Comparison of ENCODE assay signal across 23 mouse cellular contexts in the genomic region with DNA sequence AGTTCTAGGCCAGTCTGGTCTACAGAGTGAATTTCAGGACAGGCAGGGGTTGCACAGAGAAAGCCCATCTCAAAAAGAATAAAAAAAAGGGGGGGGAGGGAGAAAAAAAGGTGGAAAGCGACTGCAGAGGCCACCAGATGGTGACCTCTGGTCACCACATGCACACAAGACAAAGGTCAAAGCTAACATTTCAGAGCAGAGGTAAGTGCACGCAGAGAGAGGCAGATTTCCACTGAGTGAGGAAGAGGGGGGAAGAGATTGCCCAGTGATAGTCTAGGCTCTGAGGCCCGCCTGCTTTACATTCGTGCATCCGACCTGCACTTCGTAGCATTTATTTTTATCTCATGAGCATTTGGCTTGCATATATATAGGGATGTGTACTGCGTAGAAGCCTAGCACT. TPM values are rescaled to one million over a fixed set of nuclear protein-coding genes. Genes with fewer than 3 reads are reported as not detected.
DNase-seq lines count a peak whose midpoint lies in the region; ATAC-seq and TF ChIP-seq lines count a peak whose summit lies in the region.
"Had no signal": no experiment of that assay in that cellular context is flagged by ENCODE, and none has a peak within 500 bp of the region (broad histone marks: within the 10 kb centered on the region; RNA-seq: fewer than 3 reads in every experiment).

No protein-coding gene starts in this region.

- no peak for TF ChIP-seq EP300 in liver, postnatal 0 days (IDR thresholded peaks at IDR 0.05; ENCODE audit: low read depth)

- no peaks in the 10 kb centered on the region for H3K9me3 ChIP-seq in heart, embryonic 13.5 days
- H3K9me3 ChIP-seq in limb, embryonic 10.5 days (replicated peaks), result no peaks in the 10 kb centered on the region
- H3K9me3 ChIP-seq in liver, embryonic 13.5 days (replicated peaks), result no peaks in the 10 kb centered on the region
- H3K9me3 ChIP-seq in liver, postnatal 0 days (ENCODE audit: low read length), result no peaks in the 10 kb centered on the region
- no peaks in the 10 kb centered on the region for H3K9me3 ChIP-seq in midbrain, embryonic 13.5 days
- H3K9me3 ChIP-seq: embryonic facial prominence, embryonic 12.5 days; heart, embryonic 15.5 days had no signal

- intact Hi-C loops in heart, postnatal 25 days (cut with DNase I), result no loop called here

- no peak for TF ChIP-seq CTCF in liver, postnatal 0 days (IDR thresholded peaks at IDR 0.05; ENCODE audit: low read depth)

- H3K4me1 ChIP-seq in heart, embryonic 13.5 days, result peaks cover 31% of the 10 kb centered on the region
- peaks cover 37% of the 10 kb centered on the region for H3K4me1 ChIP-seq in limb, embryonic 10.5 days
- peaks cover 30% of the 10 kb centered on the region for H3K4me1 ChIP-seq in liver, embryonic 13.5 days (replicated peaks)
- peaks cover 23% of the 10 kb centered on the region for H3K4me1 ChIP-seq in liver, postnatal 0 days (ENCODE audit: insufficient read depth)
- H3K4me1 ChIP-seq in midbrain, embryonic 13.5 days (replicated peaks), result peaks cover 10% of the 10 kb centered on the region; the same call in 1 of the 2 replicates

- no peak overlapping the region for H3K4me3 ChIP-seq in heart, embryonic 13.5 days
- H3K4me3 ChIP-seq in limb, embryonic 10.5 days, result no peak overlapping the region
- H3K4me3 ChIP-seq in liver, embryonic 13.5 days (replicated peaks), result no peak overlapping the region
- H3K4me3 ChIP-seq in liver, postnatal 0 days (ENCODE audit: low read depth, low read length), result no peak overlapping the region
- H3K4me3 ChIP-seq in midbrain, embryonic 13.5 days (replicated peaks), result no peak overlapping the region
- H3K4me3 ChIP-seq: embryonic facial prominence, embryonic 12.5 days; heart, embryonic 15.5 days had no signal

- H3K27me3 ChIP-seq in heart, embryonic 13.5 days (replicated peaks), result no peaks in the 10 kb centered on the region
- H3K27me3 ChIP-seq in limb, embryonic 10.5 days (ENCODE audit: low read depth, poor library complexity, severe bottlenecking), result no peaks in the 10 kb centered on the region
- H3K27me3 ChIP-seq in liver, embryonic 13.5 days, result no peaks in the 10 kb centered on the region
- H3K27me3 ChIP-seq in liver, postnatal 0 days (ENCODE audit: insufficient read depth, low read length), result no peaks in the 10 kb centered on the region
- no peaks in the 10 kb centered on the region for H3K27me3 ChIP-seq in midbrain, embryonic 13.5 days
- H3K27me3 ChIP-seq: embryonic facial prominence, embryonic 12.5 days; heart, embryonic 15.5 days had no signal

- ATAC-seq in heart, embryonic 13.5 days (ENCODE audit: extremely low read depth, insufficient number of reproducible peaks, low FRiP score, low TSS enrichment), result no peak
- peak; percentile 69; the same call in 1 of the 2 replicates for ATAC-seq in liver, embryonic 13.5 days (ENCODE audit: low read depth)
- ATAC-seq in liver, postnatal 0 days, result peak; percentile 61
- ATAC-seq in inflammation-experienced regulatory T-cells, adult 6 months, result no peak
- no peak for ATAC-seq in midbrain, embryonic 13.5 days
- ATAC-seq: forebrain, postnatal 0 days; hindbrain, embryonic 16.5 days had no signal

- no peak overlapping the region for H3K9ac ChIP-seq in heart, embryonic 13.5 days
- no peak overlapping the region for H3K9ac ChIP-seq in liver, embryonic 13.5 days
- peak overlapping the region; percentile 16; the same call in 1 of the 2 replicates for H3K9ac ChIP-seq in liver, postnatal 0 days (replicated peaks)
- no peak overlapping the region for H3K9ac ChIP-seq in midbrain, embryonic 13.5 days (replicated peaks)
- H3K9ac ChIP-seq: embryonic facial prominence, embryonic 12.5 days; forebrain, postnatal 0 days; heart, embryonic 15.5 days had no signal

- DNase-seq in heart, postnatal 25 days (ENCODE audit: low spot score), result no peak
- no peak for DNase-seq in limb, embryonic 10.5 days (ENCODE audit: low spot score)
- DNase-seq in liver, embryonic 13.5 days, result no peak
- no peak for DNase-seq in liver, postnatal 0 days
- DNase-seq: adrenal gland, postnatal 10 days; cerebellum, adult 11-12 months; cerebellum, adult 9-10 months; cerebellum, postnatal 25 days; forebrain, postnatal 0 days; gastrocnemius, postnatal 36 days; heart, adult 11 months; heart, postnatal 14 days had no signal

- H3K4me2 ChIP-seq in heart, embryonic 13.5 days, result no peak overlapping the region
- H3K4me2 ChIP-seq in liver, embryonic 13.5 days, result no peak overlapping the region
- peak overlapping the region; percentile 23; the same call in 1 of the 2 replicates for H3K4me2 ChIP-seq in liver, postnatal 0 days (ENCODE audit: low read depth, low read length)
- H3K4me2 ChIP-seq in midbrain, embryonic 13.5 days (replicated peaks), result no peak overlapping the region
- H3K4me2 ChIP-seq: embryonic facial prominence, embryonic 12.5 days; heart, embryonic 15.5 days had no signal

- peak overlapping the region; percentile 71; the same call in 1 of the 2 replicates for H3K27ac ChIP-seq in heart, embryonic 13.5 days (replicated peaks)
- peak overlapping the region; percentile 46; the same call in 1 of the 2 replicates for H3K27ac ChIP-seq in limb, embryonic 10.5 days
- H3K27ac ChIP-seq in liver, embryonic 13.5 days, result peak overlapping the region; percentile 53
- H3K27ac ChIP-seq in liver, postnatal 0 days (ENCODE audit: low read depth), result peak overlapping the region; percentile 71
- H3K27ac ChIP-seq in midbrain, embryonic 13.5 days, result no peak overlapping the region
- H3K27ac ChIP-seq: embryonic facial prominence, embryonic 12.5 days; heart, embryonic 15.5 days had no signal

- H3K36me3 ChIP-seq in heart, embryonic 13.5 days, result no peaks in the 10 kb centered on the region
- H3K36me3 ChIP-seq in limb, embryonic 10.5 days, result 0 out of 2 replicates have a peak, but pooled peaks cover 4% of the 10 kb centered on the region
- H3K36me3 ChIP-seq in liver, embryonic 13.5 days, result no peaks in the 10 kb centered on the region
- no peaks in the 10 kb centered on the region for H3K36me3 ChIP-seq in liver, postnatal 0 days (replicated peaks; ENCODE audit: insufficient read depth, low read length)
- H3K36me3 ChIP-seq in midbrain, embryonic 13.5 days, result no peaks in the 10 kb centered on the region
- H3K36me3 ChIP-seq: embryonic facial prominence, embryonic 12.5 days; heart, embryonic 15.5 days had no signal

- WGBS in heart, embryonic 13.5 days, result 76% methylated on average over 7 of the region's 7 CpGs
- WGBS in limb, embryonic 10.5 days, result 64% methylated on average over 7 of the region's 7 CpGs
- 66% methylated on average over 7 of the region's 7 CpGs for WGBS in liver, embryonic 13.5 days (ENCODE audit: insufficient replicate concordance)
- WGBS in liver, postnatal 0 days (ENCODE audit: insufficient replicate concordance), result 61% methylated on average over 7 of the region's 7 CpGs
- WGBS in midbrain, embryonic 13.5 days, result 80% methylated on average over 7 of the region's 7 CpGs

RNA-seq across cellular contexts. Expression of gene Bicral, which starts 14.5 kb away (rescaled TPM):
- 3.0 and 3.4 TPM in 2 replicates for polyA plus RNA-seq in heart, embryonic 13.5 days (2015; fragmentation: Nextera tagmentation; extraction: Ambion mirVana)
- 10 to 100 TPM; 15.0 to 16.7 TPM for total RNA-seq in heart, postnatal 25 days (2021)
- polyA plus RNA-seq in limb, embryonic 10.5 days (2016; fragmentation: Nextera tagmentation; extraction: Ambion mirVana), result 3.6 and 4.3 TPM in 2 replicates
- 2.6 and 3.6 TPM in 2 replicates for polyA plus RNA-seq in liver, embryonic 13.5 days (2015; fragmentation: Nextera tagmentation; extraction: Ambion mirVana)
- polyA plus RNA-seq in liver, postnatal 0 days (2015; fragmentation: Nextera tagmentation; extraction: Ambion mirVana), result 1.8 and 1.9 TPM in 2 replicates
- 1 to 10 TPM; 7.6 to 9.2 (median 9.1) TPM for polyA plus RNA-seq in inflammation-experienced regulatory T-cells, adult 6 months (2017; shearing (Covaris generic))
- 9.4 and 9.6 TPM in 2 replicates for polyA plus RNA-seq in midbrain, embryonic 13.5 days (2015; fragmentation: Nextera tagmentation; extraction: Ambion mirVana)

RNA-seq across cellular contexts. Expression of gene Tbcc, which starts 17.7 kb away (rescaled TPM):
- 39.3 and 39.8 TPM in 2 replicates for polyA plus RNA-seq in heart, embryonic 13.5 days (2015; fragmentation: Nextera tagmentation; extraction: Ambion mirVana)
- 10 to 100 TPM; 15.5 to 17.7 TPM for total RNA-seq in heart, postnatal 25 days (2021)
- 62.1 and 66.3 TPM in 2 replicates for polyA plus RNA-seq in limb, embryonic 10.5 days (2016; fragmentation: Nextera tagmentation; extraction: Ambion mirVana)
- 22.4 and 24.9 TPM in 2 replicates for polyA plus RNA-seq in liver, embryonic 13.5 days (2015; fragmentation: Nextera tagmentation; extraction: Ambion mirVana)
- polyA plus RNA-seq in liver, postnatal 0 days (2015; fragmentation: Nextera tagmentation; extraction: Ambion mirVana), result 24.1 and 30.1 TPM in 2 replicates
- polyA plus RNA-seq in inflammation-experienced regulatory T-cells, adult 6 months (2017; shearing (Covaris generic)), result 10 to 100 TPM in 1 of 3 experiments, 1 to 10 TPM in 2; 9.6 to 10.5 (median 9.9) TPM
- polyA plus RNA-seq in midbrain, embryonic 13.5 days (2015; fragmentation: Nextera tagmentation; extraction: Ambion mirVana), result 56.6 and 68.3 TPM in 2 replicates

RNA-seq across cellular contexts. Expression of gene Prph2, which starts 37.5 kb away (rescaled TPM):
- not detected in 2 replicates for polyA plus RNA-seq in heart, embryonic 13.5 days (2015; fragmentation: Nextera tagmentation; extraction: Ambion mirVana)
- not detected for total RNA-seq in heart, postnatal 25 days (2021)
- polyA plus RNA-seq in limb, embryonic 10.5 days (2016; fragmentation: Nextera tagmentation; extraction: Ambion mirVana), result not detected in 2 replicates
- polyA plus RNA-seq in liver, embryonic 13.5 days (2015; fragmentation: Nextera tagmentation; extraction: Ambion mirVana), result not detected in 2 replicates
- not detected in 2 replicates for polyA plus RNA-seq in liver, postnatal 0 days (2015; fragmentation: Nextera tagmentation; extraction: Ambion mirVana)
- polyA plus RNA-seq in inflammation-experienced regulatory T-cells, adult 6 months (2017; shearing (Covaris generic)), result not detected
- not detected in 2 replicates for polyA plus RNA-seq in midbrain, embryonic 13.5 days (2015; fragmentation: Nextera tagmentation; extraction: Ambion mirVana)
- total RNA-seq: adrenal gland, postnatal 10 days; gastrocnemius, adult 8-10 months; gastrocnemius, postnatal 36 days; heart, postnatal 14 days; MEL had no signal
- polyA plus RNA-seq: cortical plate, adult 2 months; forebrain, embryonic 11.5 days; forebrain, postnatal 0 days; heart, embryonic 15.5 days; hindbrain, embryonic 11.5 days; hindbrain, embryonic 16.5 days had no signal

Comparison
In these comparisons a context has a peak if more than half of its experiments do, and no peak if none do; other contexts are left out.
1. ATAC-seq: peak in liver, embryonic 13.5 days (single experiment) and liver, postnatal 0 days (single experiment); none in heart, embryonic 13.5 days (single experiment), inflammation-experienced regulatory T-cells, adult 6 months (single experiment) and midbrain, embryonic 13.5 days (single experiment).